ENCODE assay signal across 19 mouse cellular contexts in the genomic region with DNA sequence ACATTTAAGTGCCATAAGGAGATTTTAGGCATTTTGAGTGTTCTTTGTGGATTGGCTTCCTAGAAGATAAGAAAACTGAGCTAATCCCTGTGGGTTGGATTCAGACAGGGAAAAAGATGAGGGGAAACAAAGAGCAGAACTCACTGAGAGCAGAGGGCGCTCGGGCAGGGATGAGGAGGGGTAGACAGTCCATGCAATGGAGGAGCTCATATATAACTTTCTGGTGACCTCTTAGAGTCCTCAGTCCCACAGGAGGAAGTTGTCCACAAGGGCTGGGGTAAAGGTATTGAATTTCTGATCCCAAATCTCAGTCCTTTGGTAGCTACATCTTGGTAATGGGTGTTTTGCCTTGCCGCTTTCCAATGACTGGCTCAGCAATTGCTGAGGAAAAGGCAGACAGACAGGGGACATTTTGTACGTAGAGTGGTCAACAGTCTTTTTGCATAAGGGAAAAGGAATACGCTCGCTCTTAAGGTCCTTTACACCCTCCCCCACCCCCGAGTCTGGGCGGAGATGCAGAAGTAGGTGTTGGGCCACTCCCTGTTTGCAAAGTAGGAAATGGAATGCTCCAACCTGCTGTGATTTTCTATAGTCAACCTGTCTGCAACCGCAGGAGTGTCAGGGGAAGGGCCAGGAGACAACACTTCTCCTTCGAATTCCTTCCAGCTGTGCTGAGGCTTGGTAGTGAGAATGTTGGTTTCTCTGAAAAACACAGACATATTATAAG. TPM values are rescaled to one million over a fixed set of nuclear protein-coding genes. Genes with fewer than 3 reads are reported as not detected.
DNase-seq lines count a peak whose midpoint lies in the region; ATAC-seq and TF ChIP-seq lines count a peak whose summit lies in the region.
"Had no signal": no experiment of that assay in that cellular context is flagged by ENCODE, and none has a peak within 500 bp of the region (broad histone marks: within the 10 kb centered on the region; RNA-seq: fewer than 3 reads in every experiment).

No protein-coding gene starts in this region.

- peaks cover 48% of the 10 kb centered on the region for H3K4me1 ChIP-seq in thymus, adult 2 months (replicated peaks; ENCODE audit: control insufficient read depth, insufficient read depth, low read length)
- H3K4me1 ChIP-seq in intestine, embryonic 15.5 days (replicated peaks) = no peaks in the 10 kb centered on the region
- H3K4me1 ChIP-seq in hindbrain, embryonic 13.5 days (replicated peaks) = no peaks in the 10 kb centered on the region

- WGBS in thymus, adult 2 months = 72% methylated on average over 10 of the region's 10 CpGs
- WGBS in intestine, embryonic 15.5 days = 27% methylated on average over 10 of the region's 10 CpGs
- 52% methylated on average over 10 of the region's 10 CpGs for WGBS in hindbrain, embryonic 13.5 days

- no peak overlapping the region for H3K9ac ChIP-seq in intestine, embryonic 15.5 days
- no peak overlapping the region for H3K9ac ChIP-seq in hindbrain, embryonic 13.5 days
- H3K9ac ChIP-seq: embryonic facial prominence, embryonic 15.5 days; heart, embryonic 13.5 days; liver, embryonic 14.5 days had no signal

- no peaks in the 10 kb centered on the region for H3K9me3 ChIP-seq in intestine, embryonic 15.5 days
- no peaks in the 10 kb centered on the region for H3K9me3 ChIP-seq in hindbrain, embryonic 13.5 days
- H3K9me3 ChIP-seq: embryonic facial prominence, embryonic 15.5 days; forebrain, embryonic 10.5 days; heart, embryonic 13.5 days had no signal

- peak overlapping the region; percentile 46 for H3K4me2 ChIP-seq in intestine, embryonic 15.5 days (replicated peaks)
- no peak overlapping the region for H3K4me2 ChIP-seq in hindbrain, embryonic 13.5 days
- H3K4me2 ChIP-seq: embryonic facial prominence, embryonic 15.5 days; heart, embryonic 13.5 days had no signal

- peak overlapping the region; percentile 47; the same call in 1 of the 2 replicates for H3K27ac ChIP-seq in thymus, adult 2 months (ENCODE audit: control insufficient read depth, insufficient read depth, low read length)
- peak overlapping the region; percentile 2; the same call in 1 of the 2 replicates for H3K27ac ChIP-seq in intestine, embryonic 15.5 days
- H3K27ac ChIP-seq in hindbrain, embryonic 13.5 days = no peak overlapping the region
- H3K27ac ChIP-seq: embryonic facial prominence, embryonic 15.5 days; forebrain, embryonic 10.5 days; heart, embryonic 13.5 days; layer of hippocampus, adult 2 months; liver, embryonic 14.5 days had no signal

- TF ChIP-seq CTCF in thymus, adult 2 months (IDR thresholded peaks at IDR 0.05; ENCODE audit: borderline replicate concordance, control insufficient read depth, extremely low read depth, insufficient read depth, low read length, poor library complexity) = no peak

- no peak overlapping the region for H3K4me3 ChIP-seq in thymus, adult 2 months (ENCODE audit: control insufficient read depth, insufficient read depth, low read length)
- H3K4me3 ChIP-seq in intestine, embryonic 15.5 days (replicated peaks) = 0 out of 2 replicates have a peak overlapping the region, but pooled peaks have one; percentile 0
- no peak overlapping the region for H3K4me3 ChIP-seq in hindbrain, embryonic 13.5 days
- H3K4me3 ChIP-seq: embryonic facial prominence, embryonic 15.5 days; forebrain, embryonic 10.5 days; heart, embryonic 13.5 days; layer of hippocampus, adult 2 months had no signal

- DNase-seq in thymus, adult 2 months = no peak
- DNase-seq in thymus, postnatal 14 days = no peak
- DNase-seq in lung, postnatal 10 days = peak; percentile 33
- DNase-seq in yolk sac, embryonic 10.5 days (ENCODE audit: low spot score) = peak; percentile 40
- no peak for DNase-seq in left cerebral cortex, adult 8-10 months (ENCODE audit: low spot score in 2 of 2)
- no peak for DNase-seq in urinary bladder, postnatal 36 days (ENCODE audit: low spot score in 2 of 2)
- DNase-seq: cerebellum, adult 8-10 months; embryo, embryonic 11 days; heart, adult 11 months; heart, postnatal 36 days; left cerebral cortex, postnatal 4 days had no signal

- no peaks in the 10 kb centered on the region for H3K27me3 ChIP-seq in thymus, adult 2 months (ENCODE audit: control insufficient read depth, insufficient read depth, low read length)
- H3K27me3 ChIP-seq in intestine, embryonic 15.5 days (replicated peaks) = no peaks in the 10 kb centered on the region
- no peaks in the 10 kb centered on the region for H3K27me3 ChIP-seq in hindbrain, embryonic 13.5 days
- H3K27me3 ChIP-seq: embryonic facial prominence, embryonic 15.5 days; heart, embryonic 13.5 days had no signal

- no peaks in the 10 kb centered on the region for H3K36me3 ChIP-seq in thymus, adult 2 months (ENCODE audit: control insufficient read depth, insufficient read depth, low read length)
- no peaks in the 10 kb centered on the region for H3K36me3 ChIP-seq in intestine, embryonic 15.5 days
- H3K36me3 ChIP-seq in hindbrain, embryonic 13.5 days = no peaks in the 10 kb centered on the region
- H3K36me3 ChIP-seq: embryonic facial prominence, embryonic 15.5 days; forebrain, embryonic 10.5 days; heart, embryonic 13.5 days had no signal

- peak; percentile 72 for ATAC-seq in intestine, embryonic 15.5 days
- ATAC-seq in hindbrain, embryonic 13.5 days (ENCODE audit: low FRiP score) = no peak
- ATAC-seq: midbrain, embryonic 16.5 days had no signal

- no peak for TF ChIP-seq POLR2A in thymus, adult 2 months (IDR thresholded peaks at IDR 0.05; ENCODE audit: control insufficient read depth, extremely low read depth, insufficient read depth, low read length, poor library complexity)

RNA-seq across cellular contexts. Expression of gene Slc20a1, which starts 20.2 kb away (rescaled TPM):
- polyA plus RNA-seq in thymus, adult 2 months (2012; rRNA removed) = 77.3 and 82.0 TPM in 2 replicates
- polyA plus RNA-seq in intestine, embryonic 15.5 days (2015; fragmentation: Nextera tagmentation; extraction: Ambion mirVana) = 33.6 and 35.4 TPM in 2 replicates
- 47.2 and 48.2 TPM in 2 replicates for polyA plus RNA-seq in hindbrain, embryonic 13.5 days (2015; fragmentation: Nextera tagmentation; extraction: Ambion mirVana)
- 100 to 1,000 TPM; 136 to 167 (median 155) TPM for total RNA-seq in left cerebral cortex, adult 8-10 months (2022)

RNA-seq across cellular contexts. Expression of gene Chchd5, which starts 48.8 kb away (rescaled TPM):
- polyA plus RNA-seq in thymus, adult 2 months (2012; rRNA removed) = 55.5 and 65.2 TPM in 2 replicates
- 24.5 and 25.6 TPM in 2 replicates for polyA plus RNA-seq in intestine, embryonic 15.5 days (2015; fragmentation: Nextera tagmentation; extraction: Ambion mirVana)
- polyA plus RNA-seq in hindbrain, embryonic 13.5 days (2015; fragmentation: Nextera tagmentation; extraction: Ambion mirVana) = 24.4 and 24.5 TPM in 2 replicates
- total RNA-seq in left cerebral cortex, adult 8-10 months (2022) = 10 to 100 TPM; 11.2 to 13.0 (median 12.0) TPM

Comparison
In these comparisons a context has a peak if more than half of its experiments do, and no peak if none do; other contexts are left out.
1. DNase-seq: peak in lung, postnatal 10 days (single experiment) and yolk sac, embryonic 10.5 days (single experiment); none in thymus, adult 2 months (single experiment), thymus, postnatal 14 days (single experiment), left cerebral cortex, adult 8-10 months (0 of 2) and urinary bladder, postnatal 36 days (0 of 2).